Mouse (Mus musculus): Measurements from ENCODE around the gene AY761184.
"Not testable (repeated sequence)": the region's sequence is repeated elsewhere in the genome, so short reads cannot be mapped to it uniquely, and the experiment has no call there.

The AY761184 gene

GRCm38 (mm10) chr8:21703545-21703944, at the start of gene AY761184:
AY761184 (minus strand) TSS chr8:21703645.
- DNase-seq, result not testable (repeated sequence)

GRCm38 (mm10) chr8:21665497-21665896, 37.9 kb downstream of the AY761184 start, which contains the start of gene Defa34:
Defa34 (plus strand) TSS chr8:21665797.
- DNase-seq, result not testable (repeated sequence)

- not testable (repeated sequence) for DNase-seq
Observed at GRCm38 (mm10) chr8:21655480-21655879, 48.0 kb downstream of the AY761184 start, which contains the start of gene Defa17. Defa17 (plus strand) TSS chr8:21655780.

All from lung, adult 18-20 months (tissue).